In the genomic region with DNA sequence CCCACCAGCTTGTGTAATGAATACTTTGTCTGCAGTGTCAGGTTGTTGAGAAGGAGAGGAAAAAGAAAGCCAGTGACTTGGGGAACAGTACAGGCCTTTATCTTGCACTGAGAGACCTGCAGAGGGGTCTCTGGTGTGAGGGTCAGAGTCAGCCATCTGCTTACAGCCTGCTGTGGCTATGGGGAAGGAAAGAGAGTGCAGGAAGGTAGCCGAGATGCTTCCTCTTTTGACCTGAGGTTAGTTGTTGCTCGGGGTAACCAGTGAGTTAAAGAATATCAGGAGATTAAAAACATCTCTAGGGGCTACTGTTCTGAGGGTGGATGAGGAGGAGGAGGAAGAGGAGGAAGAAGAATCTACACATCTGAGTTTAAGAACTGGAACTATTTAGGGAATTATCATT, we compare ENCODE assay signal across 18 mouse cellular contexts. TPM values are rescaled to one million over a fixed set of nuclear protein-coding genes. Genes with fewer than 3 reads are reported as not detected.
"Had no signal": no experiment of that assay in that cellular context is flagged by ENCODE, and none has a peak within 500 bp of the region (broad histone marks: within the 10 kb centered on the region; RNA-seq: fewer than 3 reads in every experiment).

No protein-coding gene starts in this region.

- H3K4me3 ChIP-seq: megakaryocyte, embryonic 14.5 days; midbrain, embryonic 12.5 days; midbrain, embryonic 15.5 days; neural tube, embryonic 12.5 days; stomach, embryonic 15.5 days had no signal

- H3K27ac ChIP-seq: liver, embryonic 14.5 days; midbrain, embryonic 12.5 days; midbrain, embryonic 15.5 days; neural tube, embryonic 12.5 days; stomach, embryonic 15.5 days; stomach, postnatal 0 days had no signal

- H3K4me1 ChIP-seq: megakaryocyte, embryonic 14.5 days; stomach, embryonic 15.5 days had no signal

- DNase-seq: lung, adult 18-20 months; lung, embryonic 14.5 days; lung, postnatal 10 days; lung, postnatal 4 days; right cerebral cortex, postnatal 14 days; right cerebral cortex, postnatal 4 days; spleen, adult 18-20 months; thymus, adult 2 months; thymus, postnatal 25 days; thymus, postnatal 4 days had no signal

- ATAC-seq: midbrain, embryonic 15.5 days had no signal

- H3K9ac ChIP-seq: liver, embryonic 14.5 days; lung, embryonic 14.5 days; midbrain, embryonic 12.5 days; midbrain, embryonic 15.5 days; neural tube, embryonic 12.5 days; stomach, embryonic 15.5 days had no signal

- H3K27me3 ChIP-seq: neural tube, embryonic 12.5 days; stomach, embryonic 15.5 days had no signal

- H3K4me2 ChIP-seq: lung, embryonic 14.5 days; midbrain, embryonic 12.5 days; midbrain, embryonic 15.5 days; neural tube, embryonic 12.5 days; stomach, embryonic 15.5 days had no signal

- H3K36me3 ChIP-seq: midbrain, embryonic 12.5 days; midbrain, embryonic 15.5 days; neural tube, embryonic 12.5 days; stomach, embryonic 15.5 days had no signal

- H3K9me3 ChIP-seq: megakaryocyte, embryonic 14.5 days; midbrain, embryonic 12.5 days; midbrain, embryonic 15.5 days; neural tube, embryonic 12.5 days; stomach, embryonic 15.5 days had no signal

RNA-seq across cellular contexts. Expression of a gene that starts 7.0 kb away (rescaled TPM):
- total RNA-seq: monocyte, adult 5-6 weeks had no signal
